ENCODE assay signal across 18 mouse cellular contexts in genomic region chr12:117156786-117157185, GRCm38 (mm10).
DNase-seq lines count a peak whose midpoint lies in the region; ATAC-seq and TF ChIP-seq lines count a peak whose summit lies in the region.
"Had no signal": no experiment of that assay in that cellular context is flagged by ENCODE, and none has a peak within 500 bp of the region (broad histone marks: within the 10 kb centered on the region; RNA-seq: fewer than 3 reads in every experiment).

No protein-coding gene starts in this region.

- WGBS in forebrain, embryonic 10.5 days = 13% methylated on average over 3 of the region's 3 CpGs
- 10% methylated on average over 3 of the region's 3 CpGs for WGBS in forebrain, embryonic 15.5 days
- WGBS in hindbrain, postnatal 0 days = 47% methylated on average over 3 of the region's 3 CpGs
- whole genome bisulfite sequencing in neural tube, embryonic 12.5 days = 24% methylated on average over 3 of the region's 3 CpGs

- H3K9me3 ChIP-seq in forebrain, embryonic 10.5 days = no peaks in the 10 kb centered on the region
- no peaks in the 10 kb centered on the region for H3K9me3 ChIP-seq in forebrain, embryonic 15.5 days
- H3K9me3 ChIP-seq in hindbrain, postnatal 0 days (ENCODE audit: low read length) = no peaks in the 10 kb centered on the region
- H3K9me3 ChIP-seq in neural tube, embryonic 12.5 days = no peaks in the 10 kb centered on the region
- H3K9me3 ChIP-seq: heart, embryonic 10.5 days; limb, embryonic 15.5 days had no signal

- intact Hi-C loops in left cerebral cortex, postnatal 36 days (cut with DNase I) = loop anchor here (10.0 kb wide), 1 partner anchor 188 kb away; no protein-coding TSS in a partner anchor

- H3K4me3 ChIP-seq in forebrain, embryonic 10.5 days = peak overlapping the region; percentile 86
- peak overlapping the region; percentile 26 for H3K4me3 ChIP-seq in forebrain, embryonic 15.5 days
- no peak overlapping the region for H3K4me3 ChIP-seq in hindbrain, postnatal 0 days (ENCODE audit: low read length)
- H3K4me3 ChIP-seq in neural tube, embryonic 12.5 days = no peak overlapping the region
- H3K4me3 ChIP-seq: heart, embryonic 10.5 days; limb, embryonic 15.5 days had no signal

- no peak for ATAC-seq in forebrain, embryonic 15.5 days (replicated peaks)
- ATAC-seq in hindbrain, postnatal 0 days = no peak
- no peak for ATAC-seq in neural tube, embryonic 12.5 days (ENCODE audit: low FRiP score, low read depth)
- ATAC-seq: activated CD4-positive, CD25-positive, alpha-beta regulatory T cell, adult 4 months; CD4-positive, CD25-positive, alpha-beta regulatory T cell, adult 4 months had no signal

- H3K4me1 ChIP-seq in forebrain, embryonic 10.5 days = peaks cover 100% of the 10 kb centered on the region
- peaks cover 74% of the 10 kb centered on the region for H3K4me1 ChIP-seq in forebrain, embryonic 15.5 days
- peaks cover 10% of the 10 kb centered on the region; the same call in 1 of the 2 replicates for H3K4me1 ChIP-seq in hindbrain, postnatal 0 days (ENCODE audit: insufficient read depth, low read length)
- peaks cover 72% of the 10 kb centered on the region for H3K4me1 ChIP-seq in neural tube, embryonic 12.5 days

- no peak for DNase-seq in forebrain, embryonic 10.5 days (ENCODE audit: extremely low spot score, low spot score)
- no peak for DNase-seq in hindbrain, postnatal 0 days (ENCODE audit: low spot score)
- no peak for DNase-seq in ovary, postnatal 10 days (ENCODE audit: low spot score)
- no peak for DNase-seq in right cerebral cortex, adult 2 months (ENCODE audit: low spot score in 2 of 2)
- DNase-seq in left cerebral cortex, postnatal 36 days (ENCODE audit: low spot score in 2 of 2) = no peak
- DNase-seq: adrenal gland, postnatal 36 days; cerebellum, postnatal 36 days; gastrocnemius, postnatal 10 days; heart, postnatal 4 days; kidney, adult 8-10 months; lung, adult 18-20 months; thymus, adult 18-20 months had no signal

- H3K36me3 ChIP-seq in forebrain, embryonic 10.5 days (replicated peaks) = peaks cover 26% of the 10 kb centered on the region
- no peaks in the 10 kb centered on the region for H3K36me3 ChIP-seq in forebrain, embryonic 15.5 days
- no peaks in the 10 kb centered on the region for H3K36me3 ChIP-seq in hindbrain, postnatal 0 days (ENCODE audit: insufficient read depth, low read length)
- H3K36me3 ChIP-seq in neural tube, embryonic 12.5 days = no peaks in the 10 kb centered on the region
- H3K36me3 ChIP-seq: heart, embryonic 10.5 days; limb, embryonic 15.5 days had no signal

- peak overlapping the region; percentile 96 for H3K27ac ChIP-seq in forebrain, embryonic 10.5 days
- no peak overlapping the region for H3K27ac ChIP-seq in forebrain, embryonic 15.5 days (replicated peaks)
- no peak overlapping the region for H3K27ac ChIP-seq in hindbrain, postnatal 0 days
- no peak overlapping the region for H3K27ac ChIP-seq in neural tube, embryonic 12.5 days
- H3K27ac ChIP-seq: heart, embryonic 10.5 days; limb, embryonic 15.5 days had no signal

- peak overlapping the region; percentile 51 for H3K4me2 ChIP-seq in forebrain, embryonic 15.5 days (replicated peaks)
- peak overlapping the region; percentile 77 for H3K4me2 ChIP-seq in hindbrain, postnatal 0 days (ENCODE audit: low read depth, low read length)
- peak overlapping the region; percentile 95; the same call in 1 of the 2 replicates for H3K4me2 ChIP-seq in neural tube, embryonic 12.5 days (replicated peaks)
- H3K4me2 ChIP-seq: limb, embryonic 15.5 days had no signal

- no peak for TF ChIP-seq CTCF in hindbrain, postnatal 0 days (IDR thresholded peaks at IDR 0.05; ENCODE audit: low read depth)

- peaks cover 99% of the 10 kb centered on the region for H3K27me3 ChIP-seq in forebrain, embryonic 10.5 days (ENCODE audit: poor library complexity, severe bottlenecking)
- H3K27me3 ChIP-seq in forebrain, embryonic 15.5 days = peaks cover 66% of the 10 kb centered on the region
- H3K27me3 ChIP-seq in hindbrain, postnatal 0 days (ENCODE audit: insufficient read depth, low read length) = peaks cover 17% of the 10 kb centered on the region
- peaks cover 43% of the 10 kb centered on the region for H3K27me3 ChIP-seq in neural tube, embryonic 12.5 days (replicated peaks)

- H3K9ac ChIP-seq in forebrain, embryonic 15.5 days (replicated peaks) = no peak overlapping the region
- H3K9ac ChIP-seq in hindbrain, postnatal 0 days (replicated peaks; ENCODE audit: low read length) = no peak overlapping the region
- no peak overlapping the region for H3K9ac ChIP-seq in neural tube, embryonic 12.5 days
- H3K9ac ChIP-seq: limb, embryonic 15.5 days had no signal

Comparison
In these comparisons a context has a peak if more than half of its experiments do, and no peak if none do; other contexts are left out.
1. H3K4me3 ChIP-seq: peak in forebrain, embryonic 10.5 days (single experiment) and forebrain, embryonic 15.5 days (single experiment); none in hindbrain, postnatal 0 days (single experiment) and neural tube, embryonic 12.5 days (single experiment).
2. Peak in every context shown above with its lines, with median percentiles within 50 percentile points of each other: H3K4me2 ChIP-seq.